Mouse (Mus musculus): ENCODE measurements around the gene Ccnt2.

DNA sequence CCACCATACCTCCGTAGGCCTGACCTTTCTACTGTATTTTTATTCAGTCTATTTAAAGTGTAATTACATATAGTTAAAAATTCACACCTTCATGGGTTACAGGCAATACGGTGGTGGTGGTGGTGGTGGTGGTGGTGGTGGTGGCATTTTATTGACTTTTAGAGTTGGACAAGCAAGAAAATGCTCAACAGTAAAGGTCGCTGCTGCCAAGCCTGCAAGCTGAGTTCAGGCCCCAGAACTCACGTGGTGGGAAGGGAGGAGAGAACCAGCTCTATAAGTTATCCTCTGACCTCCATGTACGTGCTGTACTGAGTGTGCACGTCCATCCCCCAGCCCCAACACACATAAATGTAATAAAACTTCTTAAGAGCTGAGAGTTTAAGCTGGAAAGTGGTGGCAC lies 42.4 kb downstream of the Ccnt2 start:
- TF ChIP-seq CTCF (IDR thresholded peaks at IDR 0.05; ENCODE audit: extremely low read depth, insufficient read depth, insufficient read length, insufficient replicate concordance) (no peak), POLR2A (IDR thresholded peaks at IDR 0.05; ENCODE audit: low read depth, low read length) (no peak)

Measured in spleen, adult 2 months (tissue).